Mouse (Mus musculus): ENCODE results near the gene AL731706.1.

The AL731706.1 gene

DNA sequence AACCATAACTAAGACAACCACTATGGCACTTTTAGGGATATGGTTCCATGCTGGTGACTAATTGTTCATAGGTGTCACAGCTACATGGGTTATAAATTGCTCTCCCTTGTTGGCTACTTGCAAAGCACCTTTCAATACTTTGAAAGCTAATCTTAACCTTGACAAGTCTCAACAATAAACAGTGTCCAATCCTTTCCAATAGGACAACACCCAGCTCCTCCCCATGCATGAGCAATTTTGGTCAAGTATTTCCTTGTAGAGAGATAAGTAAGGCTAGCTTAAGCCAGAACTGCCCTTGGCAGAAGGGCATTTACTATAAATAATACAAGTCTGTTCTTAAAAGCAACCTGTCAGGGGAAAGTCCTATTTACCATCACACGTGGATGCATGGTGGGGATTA lies 53.2 kb downstream of the AL731706.1 start:
- intact Hi-C loops (cut with DNase I), result no loop called here

DNA sequence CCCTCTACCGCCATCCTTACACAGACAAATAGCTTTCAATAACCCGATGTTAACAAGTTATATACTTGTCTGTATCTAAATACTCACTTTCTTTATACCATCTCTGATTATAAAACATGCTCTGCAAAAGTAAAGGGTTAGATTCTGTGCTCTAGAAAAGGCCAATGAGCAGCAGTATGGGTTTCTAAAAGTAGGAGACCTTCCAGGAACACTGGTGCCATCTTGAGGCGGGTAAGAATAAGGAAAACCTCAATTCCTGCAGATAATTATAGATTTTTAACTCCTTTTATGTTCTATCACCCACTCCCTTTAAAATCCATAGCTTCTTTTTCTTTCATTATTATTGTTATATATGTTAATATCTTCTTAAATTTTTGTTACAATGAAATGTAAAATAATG lies 55.3 kb downstream of the AL731706.1 start:
- intact Hi-C loops (cut with DNase I), result no loop called here

DNA sequence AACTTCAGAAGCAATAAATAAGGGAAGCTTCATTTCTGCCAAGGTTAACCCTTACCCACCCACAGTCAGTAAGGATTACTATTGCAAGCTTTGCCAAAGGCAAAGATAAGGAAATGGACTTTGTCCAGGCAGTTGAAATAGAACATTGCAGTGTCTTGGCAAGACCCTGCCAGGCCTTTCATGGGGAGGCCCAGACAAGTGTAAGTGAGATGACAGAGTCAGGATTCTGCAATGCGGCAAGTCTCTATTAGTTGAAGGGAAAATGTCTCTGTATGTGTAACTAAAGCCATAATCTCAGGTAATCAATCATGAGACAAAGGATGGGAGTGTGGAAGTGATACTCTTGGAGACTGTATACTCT lies 56.5 kb downstream of the AL731706.1 start:
- intact Hi-C loops (cut with DNase I), result loop anchor here (5.0 kb wide), 1 partner anchor 347 kb away; no protein-coding TSS in a partner anchor

DNA sequence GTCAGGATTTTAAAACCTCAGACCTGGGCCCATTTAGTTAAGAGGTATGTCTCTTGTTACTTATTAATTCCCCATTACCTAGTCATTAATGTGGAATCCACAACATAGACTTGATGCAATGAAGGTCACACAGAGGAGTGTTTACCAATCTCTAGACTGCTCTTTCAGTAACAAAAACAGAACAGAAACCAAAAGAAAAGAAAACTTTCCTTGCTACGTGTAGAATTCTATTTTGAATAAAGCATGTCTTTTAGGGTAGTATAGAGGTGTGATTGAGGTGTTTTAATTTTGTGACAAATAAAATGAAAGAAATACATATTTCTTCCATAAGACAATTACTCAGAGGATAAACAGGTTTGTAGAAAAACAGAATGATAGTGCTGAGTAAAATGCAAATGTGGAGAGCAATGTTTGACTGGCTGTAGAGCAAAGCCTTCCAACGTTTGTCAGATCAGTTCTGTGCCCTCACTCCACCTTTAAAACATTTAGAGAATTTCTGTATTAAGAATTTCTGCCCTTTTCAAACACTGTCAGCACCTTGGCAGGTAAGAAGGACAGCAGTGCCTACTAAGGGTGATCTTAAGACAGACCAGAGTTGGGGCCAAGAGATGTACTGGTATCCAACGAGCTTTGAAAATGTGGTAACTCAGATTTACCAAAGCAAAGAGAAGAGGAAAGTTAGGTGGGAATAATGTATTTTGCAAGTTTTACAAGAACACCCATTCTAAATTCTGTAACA lies 57.0 kb downstream of the AL731706.1 start:
- intact Hi-C loops (cut with DNase I), result loop anchor here (5.0 kb wide), 1 partner anchor 347 kb away; no protein-coding TSS in a partner anchor

DNA sequence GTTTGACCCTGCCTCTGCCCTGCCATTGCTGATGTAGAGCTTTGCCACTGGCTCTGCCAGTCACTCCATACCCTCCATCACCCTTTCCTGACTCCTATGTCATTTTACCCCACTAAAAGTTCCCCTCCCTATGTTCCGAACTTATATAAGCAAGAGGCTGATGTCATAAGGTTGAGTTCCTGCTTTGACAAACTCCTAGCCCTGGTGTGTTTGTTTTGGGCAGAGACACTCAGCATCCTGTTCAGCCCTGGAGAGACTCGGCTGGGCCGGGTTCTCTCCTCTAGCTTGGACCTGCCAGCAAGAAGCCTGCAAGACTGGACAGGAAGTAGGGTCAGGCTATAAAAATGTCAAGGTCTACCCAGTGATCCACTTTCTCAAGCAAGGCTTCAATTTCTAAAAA lies 58.3 kb downstream of the AL731706.1 start:
- intact Hi-C loops (cut with DNase I), result loop anchor here (5.0 kb wide), 1 partner anchor 346 kb away; no protein-coding TSS in a partner anchor
